Mouse (Mus musculus) small intestine, adult 2 months (tissue): ENCODE results near the gene Kansl2. TPM values are rescaled to one million over a fixed set of nuclear protein-coding genes. Genes with fewer than 3 reads are reported as not detected.
A peak's percentile ranks its signal among the peaks of the same experiment; 100 is the strongest.

Experiments
- H3K27ac ChIP-seq: fragments of 200-500 bp; 2 replicates; pipeline ENCODE4 v1.5.1; 2012; ENCODE audit warnings: low read depth, low read length, control low read depth, inconsistent platforms; ENCODE audit not compliant: insufficient read depth
- H3K27me3 ChIP-seq: fragments of 200-500 bp; 2 replicates; pipeline ENCODE4 v1.6.1; 2012; ENCODE audit warnings: mild to moderate bottlenecking, moderate library complexity, low read length, inconsistent platforms; ENCODE audit not compliant: control insufficient read depth, insufficient read depth
- H3K36me3 ChIP-seq: fragments of 200-500 bp; 2 replicates; pipeline ENCODE4 v1.6.1; 2012; ENCODE audit warnings: mild to moderate bottlenecking, low read length, control low read depth, inconsistent platforms; ENCODE audit not compliant: control insufficient read depth, insufficient read depth
- H3K4me1 ChIP-seq: fragments of 200-500 bp; 2 replicates; pipeline ENCODE4 v1.6.1; 2012; ENCODE audit warnings: low read length, inconsistent platforms, mixed read lengths; ENCODE audit not compliant: control insufficient read depth, insufficient read depth, insufficient read length
- H3K4me3 ChIP-seq: fragments of 200-500 bp; 2 replicates; pipeline ENCODE4 v1.5.1; 2012; ENCODE audit warnings: low read depth, mild to moderate bottlenecking, control low read depth, inconsistent platforms, low read length, moderate library complexity
- CTCF ChIP-seq: fragments of 200-500 bp; IDR thresholded peaks from 2 replicates; pipeline ENCODE4 v1.5.1; 2012; ENCODE audit warnings: low read depth, mild to moderate bottlenecking, control low read depth, inconsistent platforms, low read length, moderate library complexity, mixed read lengths; ENCODE audit not compliant: insufficient replicate concordance, insufficient read length; ENCODE audit errors: extremely low read depth
- POLR2A ChIP-seq: fragments of 200-500 bp; IDR thresholded peaks from 2 replicates; pipeline ENCODE4 v1.6.1; 2012; ENCODE audit warnings: low read depth, mild to moderate bottlenecking, control low read depth, inconsistent platforms, low read length, moderate library complexity
- WGBS: fragments of 180-500 bp; shearing (Covaris S2); methylation state at CpG from one replicate; pipeline ENCODE4 v1.1.7; 2018; 5-methylcytosine and 5-hydroxymethylcytosine counted together
- polyA plus RNA-seq: library from polyadenylated mRNA; depleted of rRNA; stranded (reverse); fragments of >200 nt; gene quantifications from 2 replicates; pipeline ENCODE4 v1.2.3, GENCODE M21; 2012; rRNA removed

Gene Kansl2
- polyA plus RNA-seq, 1 experiment, result 15.0 TPM

GRCm38 (mm10) chr15:98476281-98476680 is 57.8 kb downstream of the Kansl2 start:
- H3K27me3 ChIP-seq, result no peaks in the 10 kb centered on the region
- peaks cover 6% of the 10 kb centered on the region; the same call in 1 of the 2 replicates for H3K4me1 ChIP-seq
- WGBS, result 77% methylated on average over 5 of the region's 5 CpGs
- TF ChIP-seq POLR2A (no peak), CTCF (no peak)
- no peaks in the 10 kb centered on the region for H3K36me3 ChIP-seq
- no peak overlapping the region for H3K27ac ChIP-seq
- no peak overlapping the region for H3K4me3 ChIP-seq

GRCm38 (mm10) chr15:98475382-98475781 is 58.7 kb downstream of the Kansl2 start:
- WGBS, result 37% methylated on average over 10 of the region's 10 CpGs
- peaks cover 6% of the 10 kb centered on the region; the same call in 1 of the 2 replicates for H3K4me1 ChIP-seq
- no peak overlapping the region for H3K27ac ChIP-seq
- no peak overlapping the region for H3K4me3 ChIP-seq
- no peaks in the 10 kb centered on the region for H3K36me3 ChIP-seq
- TF ChIP-seq CTCF (peak; percentile 68; the same call in 1 of the 2 replicates), POLR2A (no peak)
- H3K27me3 ChIP-seq, result no peaks in the 10 kb centered on the region

- H3K4me1 ChIP-seq, result peaks cover 6% of the 10 kb centered on the region; the same call in 1 of the 2 replicates
- WGBS, result 69% methylated on average over 10 of the region's 10 CpGs
Observed at GRCm38 (mm10) chr15:98474958-98475357, 59.1 kb downstream of the Kansl2 start.

GRCm38 (mm10) chr15:98471539-98471938 is 62.5 kb downstream of the Kansl2 start:
- no peaks in the 10 kb centered on the region for H3K4me1 ChIP-seq
- TF ChIP-seq POLR2A (no peak), CTCF (no peak)
- no peak overlapping the region for H3K4me3 ChIP-seq
- no peaks in the 10 kb centered on the region for H3K27me3 ChIP-seq
- H3K27ac ChIP-seq, result no peak overlapping the region
- H3K36me3 ChIP-seq, result no peaks in the 10 kb centered on the region
- WGBS, result 89% methylated on average over 13 of the region's 13 CpGs

More at GRCm38 (mm10) chr15:98474958-98475357, 59.1 kb downstream of the Kansl2 start:
- no peak overlapping the region for H3K27ac ChIP-seq
- H3K4me3 ChIP-seq, result no peak overlapping the region
- no peaks in the 10 kb centered on the region for H3K27me3 ChIP-seq
- TF ChIP-seq POLR2A, result no peak
- H3K36me3 ChIP-seq, result no peaks in the 10 kb centered on the region

GRCm38 (mm10) chr15:98469596-98469995 is 64.5 kb downstream of the Kansl2 start, which contains the start of gene OR5BS1P:
OR5BS1P (plus strand) TSS chr15:98469896.
- H3K4me3 ChIP-seq, result no peak within 1 kb of the TSS
- 86% methylated on average over 4 of the region's 4 CpGs for WGBS
- TF ChIP-seq POLR2A, result no peak
- TF ChIP-seq CTCF, result no peak
- H3K36me3 ChIP-seq, result no peaks in the 10 kb centered on the region
- no peak within 1 kb of the TSS for H3K27ac ChIP-seq
- H3K27me3 ChIP-seq, result no peaks in the 10 kb centered on the region
- H3K4me1 ChIP-seq, result no peaks in the 10 kb centered on the region

Other genes with a start within 250 kb of the Kansl2 start
- gene Zfp641, start 238.1 kb downstream of the Kansl2 start, polyA plus RNA-seq, result 0.28 and 0.34 TPM in 2 replicates
- not detected in 2 replicates for gene Olfr285, start 216.9 kb downstream of the Kansl2 start, polyA plus RNA-seq
- gene Olfr284, start 193.3 kb downstream of the Kansl2 start, polyA plus RNA-seq, result not detected in 2 replicates
- not detected in 2 replicates for gene Olfr283, start 153.3 kb downstream of the Kansl2 start, polyA plus RNA-seq
- gene Olfr282, start 103.0 kb downstream of the Kansl2 start, polyA plus RNA-seq, result not detected in 2 replicates
- not detected in 2 replicates for gene Olfr281, start 81.7 kb downstream of the Kansl2 start, polyA plus RNA-seq
- not detected in 2 replicates for gene OR5BS1P, start 64.4 kb downstream of the Kansl2 start, polyA plus RNA-seq
- gene Lalba, start 51.5 kb downstream of the Kansl2 start, polyA plus RNA-seq, result not detected in 2 replicates
- not detected in 2 replicates for gene Olfr279, start 41.9 kb downstream of the Kansl2 start, polyA plus RNA-seq
- 3.6 and 5.2 TPM in 2 replicates for gene Ccnt1, start 36.7 kb upstream of the Kansl2 start, polyA plus RNA-seq
- 0.46 and 2.7 TPM in 2 replicates for gene 4930415O20Rik, start 36.7 kb upstream of the Kansl2 start, polyA plus RNA-seq
- gene Adcy6, start 75.8 kb upstream of the Kansl2 start, polyA plus RNA-seq, result 55.9 and 89.2 TPM in 2 replicates
- 19.1 and 40.2 TPM in 2 replicates for gene Cacnb3, start 96.6 kb upstream of the Kansl2 start, polyA plus RNA-seq
- gene Ddx23, start 128.6 kb upstream of the Kansl2 start, polyA plus RNA-seq, result 13.6 and 24.3 TPM in 2 replicates
- 1.6 and 2.2 TPM in 2 replicates for gene Rnd1, start 143.2 kb upstream of the Kansl2 start, polyA plus RNA-seq
- 0.09 TPM in 1 of 2 replicates, not detected in the other for gene Ccdc65, start 173.9 kb upstream of the Kansl2 start, polyA plus RNA-seq
- 14.7 and 70.5 TPM in 2 replicates for gene Fkbp11, start 193.9 kb upstream of the Kansl2 start, polyA plus RNA-seq
- gene Arf3, start 228.9 kb upstream of the Kansl2 start, polyA plus RNA-seq, result 43.3 and 104 TPM in 2 replicates
- gene Wnt10b, start 243.9 kb upstream of the Kansl2 start, polyA plus RNA-seq, result 0.17 and 0.18 TPM in 2 replicates